Mouse (Mus musculus) limb, embryonic 11.5 days (tissue): Measurements from ENCODE around the gene Zmym4. TPM values are rescaled to one million over a fixed set of nuclear protein-coding genes. Genes with fewer than 3 reads are reported as not detected.

Experiments used
- ATAC-seq: fragments of 200-750 bp; cut with Nextera tagmentation; 2 replicates; pipeline ENCODE4 v1.8.0; 2017; ENCODE audit warnings: low read depth; ENCODE audit not compliant: insufficient number of reproducible peaks, low FRiP score, low TSS enrichment
- DNase-seq: peaks from one replicate; pipeline ENCODE4 v3.0.0-alpha.2; 2015; ENCODE audit warnings: low spot score
- H3K27ac ChIP-seq: fragments of 300-500 bp; sonication (generic); replicated peaks from 2 replicates; pipeline ENCODE4 v1.5.1; 2014; ENCODE audit warnings: low read depth, mild to moderate bottlenecking, low read length
- H3K27me3 ChIP-seq: fragments of 300-500 bp; sonication (generic); 2 replicates; pipeline ENCODE4 v1.6.1; 2014; ENCODE audit warnings: mild to moderate bottlenecking, low read length, mixed read lengths; ENCODE audit not compliant: control insufficient read depth, insufficient read depth
- H3K36me3 ChIP-seq: fragments of 300-500 bp; sonication (generic); 2 replicates; pipeline ENCODE4 v1.6.1; 2014; ENCODE audit warnings: mild to moderate bottlenecking, low read length, moderate library complexity, mixed read lengths; ENCODE audit not compliant: control insufficient read depth, insufficient read depth
- H3K4me1 ChIP-seq: fragments of 300-500 bp; sonication (generic); 2 replicates; pipeline ENCODE4 v1.6.1; 2014; ENCODE audit warnings: low read length, mixed read lengths; ENCODE audit not compliant: control insufficient read depth, insufficient read depth
- H3K4me2 ChIP-seq: fragments of 300-500 bp; sonication (generic); 2 replicates; pipeline ENCODE4 v1.6.1; 2014; ENCODE audit warnings: low read depth, mild to moderate bottlenecking, moderate library complexity; ENCODE audit not compliant: severe bottlenecking
- H3K4me3 ChIP-seq: fragments of 300-500 bp; sonication (generic); 2 replicates; pipeline ENCODE4 v1.5.1; 2014; ENCODE audit warnings: low read depth, low read length
- H3K9ac ChIP-seq: fragments of 300-500 bp; sonication (generic); 2 replicates; pipeline ENCODE4 v1.6.1; 2014; ENCODE audit warnings: mild to moderate bottlenecking, low read length
- H3K9me3 ChIP-seq: fragments of 300-500 bp; sonication (generic); 2 replicates; pipeline ENCODE4 v1.6.1; 2016; ENCODE audit warnings: low read length; ENCODE audit not compliant: control insufficient read depth
- WGBS: fragments of 180-500 bp; shearing (Covaris S2); extraction: QIAGEN DNeasy Blood & Tissue Kit; methylation state at CpG from one replicate; pipeline ENCODE4 v1.1.7; 2014; 5-methylcytosine and 5-hydroxymethylcytosine counted together
- polyA plus RNA-seq: library from polyadenylated mRNA; unstranded; fragments of >200 nt; fragmentation: Nextera tagmentation; extraction: Ambion mirVana; gene quantifications from 2 replicates; pipeline ENCODE4 v1.2.1, GENCODE M21; 2014

Gene Zmym4
- polyA plus RNA-seq, 1 experiment from 2014 or later, result 21.7 TPM

DNA sequence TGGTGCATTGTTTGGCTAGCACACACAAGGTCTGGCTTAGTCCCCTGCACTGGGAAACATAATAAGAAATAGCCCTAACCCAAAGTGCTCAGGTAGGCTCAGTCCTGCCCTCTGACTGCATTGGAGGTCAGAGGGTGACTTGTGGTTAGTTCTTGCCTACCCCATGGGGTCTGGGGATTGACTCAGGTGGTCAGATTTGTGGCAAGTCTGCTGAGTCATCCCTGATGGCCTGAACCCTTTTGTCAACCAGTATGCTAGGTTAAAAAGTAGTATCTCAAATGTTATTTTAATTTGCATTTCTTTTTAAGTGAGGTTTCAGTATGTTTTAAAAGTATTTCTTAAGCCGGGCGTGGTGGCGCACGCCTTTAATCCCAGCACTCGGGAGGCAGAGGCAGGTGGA, 136.8 kb downstream of the Zmym4 start:
- no peaks in the 10 kb centered on the region for H3K27me3 ChIP-seq
- H3K9ac ChIP-seq, result no peak overlapping the region
- no peaks in the 10 kb centered on the region for H3K9me3 ChIP-seq
- no peak for ATAC-seq
- H3K4me3 ChIP-seq, result no peak overlapping the region
- H3K4me2 ChIP-seq, result no peak overlapping the region
- 98% methylated on average over 5 of the region's 5 CpGs for WGBS
- H3K27ac ChIP-seq, result no peak overlapping the region
- no peak for DNase-seq
- no peaks in the 10 kb centered on the region for H3K4me1 ChIP-seq
- H3K36me3 ChIP-seq, result peaks cover 4% of the 10 kb centered on the region; the same call in 1 of the 2 replicates

DNA sequence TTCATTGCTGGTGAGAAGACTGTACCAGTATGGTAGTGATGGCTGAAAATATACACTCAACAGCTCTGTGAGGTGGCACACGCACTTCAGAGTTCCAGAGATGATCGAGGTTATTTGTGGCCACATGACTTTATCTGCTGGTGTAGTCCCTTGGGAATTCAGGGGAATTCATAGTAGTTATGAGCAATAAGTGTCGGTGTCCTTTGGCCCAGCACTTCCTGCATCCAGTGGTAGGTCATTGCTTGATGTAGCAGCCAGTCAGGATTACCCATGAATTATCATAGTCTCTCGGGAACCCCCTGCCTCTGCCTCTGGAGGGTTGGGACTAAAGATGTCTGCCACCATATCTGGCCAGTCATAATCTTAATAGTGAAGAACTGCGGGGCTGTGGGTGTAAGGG, 144.0 kb downstream of the Zmym4 start:
- no peaks in the 10 kb centered on the region for H3K4me1 ChIP-seq
- no peaks in the 10 kb centered on the region for H3K27me3 ChIP-seq
- 0 out of 2 replicates have a peak, but pooled peaks cover 2% of the 10 kb centered on the region for H3K36me3 ChIP-seq
- no peak overlapping the region for H3K4me3 ChIP-seq
- no peaks in the 10 kb centered on the region for H3K9me3 ChIP-seq
- no peak overlapping the region for H3K4me2 ChIP-seq
- WGBS, result 94% methylated on average over 5 of the region's 5 CpGs
- H3K27ac ChIP-seq, result no peak overlapping the region
- DNase-seq, result no peak
- H3K9ac ChIP-seq, result no peak overlapping the region
- no peak for ATAC-seq

DNA sequence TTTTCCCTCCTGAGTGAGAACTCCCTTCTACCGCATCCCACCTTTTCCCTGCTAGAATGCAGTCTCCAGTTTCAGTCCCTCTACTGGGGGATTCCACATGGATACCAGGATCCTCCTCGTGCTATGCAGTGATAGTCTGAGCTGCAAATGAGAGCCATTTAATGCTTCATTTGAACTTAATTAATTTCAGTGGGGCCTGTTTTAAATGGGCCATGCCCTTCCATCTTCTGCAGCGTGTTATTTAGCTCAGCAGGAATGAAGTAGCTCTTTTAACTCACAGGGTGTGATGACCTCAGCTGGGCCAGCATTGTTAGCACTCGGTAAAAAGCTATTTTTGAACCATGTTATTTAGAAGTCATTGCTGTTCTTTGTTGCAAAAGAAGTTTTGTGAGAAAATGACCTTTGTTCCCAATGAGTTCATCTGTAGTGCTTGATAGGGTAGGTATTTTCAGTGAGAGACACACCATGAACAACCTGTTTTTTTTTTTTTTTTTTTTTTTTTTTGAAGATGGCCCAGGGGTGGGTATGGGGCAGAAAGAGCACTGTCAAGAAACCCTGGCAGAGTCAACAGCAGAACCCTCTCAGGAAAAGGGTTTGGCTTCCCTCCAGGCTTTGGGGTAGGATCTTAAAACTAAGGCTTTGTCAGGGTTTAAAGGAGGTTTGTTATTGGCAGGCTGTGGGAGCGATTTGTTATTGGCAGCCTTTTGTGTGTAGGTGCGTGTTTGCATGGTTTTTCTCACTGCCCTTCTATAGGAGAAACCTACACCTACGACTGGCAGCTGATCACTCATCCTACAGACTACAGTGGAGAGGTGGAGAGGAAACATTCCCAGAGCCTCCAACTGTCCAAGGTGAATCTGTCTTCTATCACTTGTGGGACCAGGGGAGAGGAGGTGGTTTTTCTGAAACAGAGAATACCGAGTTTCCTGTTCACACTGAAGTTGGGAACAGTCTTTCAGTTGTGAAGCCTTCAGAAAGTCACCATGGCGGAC, 144.7 kb downstream of the Zmym4 start:
- ATAC-seq, result no peak
- no peaks in the 10 kb centered on the region for H3K9me3 ChIP-seq
- DNase-seq, result no peak
- 74% methylated on average over 9 of the region's 9 CpGs for WGBS
- no peaks in the 10 kb centered on the region for H3K4me1 ChIP-seq
- H3K27me3 ChIP-seq, result no peaks in the 10 kb centered on the region
- H3K36me3 ChIP-seq, result peaks cover 2% of the 10 kb centered on the region; the same call in 1 of the 2 replicates
- H3K27ac ChIP-seq, result no peak overlapping the region
- H3K4me3 ChIP-seq, result no peak overlapping the region
- H3K9ac ChIP-seq, result no peak overlapping the region
- H3K4me2 ChIP-seq, result no peak overlapping the region

DNA sequence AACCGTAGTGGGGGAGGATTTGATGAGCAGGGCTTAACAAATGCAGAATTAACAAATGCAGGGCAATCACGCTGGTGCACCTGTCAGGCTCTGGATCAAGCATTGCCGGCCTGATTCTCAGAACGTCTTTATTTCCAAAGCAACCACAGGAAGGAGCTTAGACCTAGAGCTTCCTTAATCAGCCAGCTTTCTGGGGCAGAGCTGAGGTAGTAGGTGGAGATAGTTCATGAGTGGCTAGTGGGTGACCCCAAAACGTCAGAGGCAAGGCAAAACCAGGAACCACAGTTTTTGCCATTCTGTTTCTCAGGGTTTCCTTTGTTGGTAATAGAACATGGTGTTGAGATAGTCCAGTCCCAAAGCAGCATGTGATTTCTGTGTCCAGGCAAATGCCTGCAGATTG, 153.1 kb downstream of the Zmym4 start:
- Histone ChIP-seq H3K36me3 (peaks cover 7% of the 10 kb centered on the region), H3K9ac (no peak overlapping the region), H3K4me3 (no peak overlapping the region), H3K27ac (no peak overlapping the region), H3K4me2 (no peak overlapping the region), H3K9me3 (no peaks in the 10 kb centered on the region), H3K27me3 (no peaks in the 10 kb centered on the region), H3K4me1 (no peaks in the 10 kb centered on the region)
- no peak for ATAC-seq
- no peak for DNase-seq
- 74% methylated on average over 5 of the region's 5 CpGs for WGBS

DNA sequence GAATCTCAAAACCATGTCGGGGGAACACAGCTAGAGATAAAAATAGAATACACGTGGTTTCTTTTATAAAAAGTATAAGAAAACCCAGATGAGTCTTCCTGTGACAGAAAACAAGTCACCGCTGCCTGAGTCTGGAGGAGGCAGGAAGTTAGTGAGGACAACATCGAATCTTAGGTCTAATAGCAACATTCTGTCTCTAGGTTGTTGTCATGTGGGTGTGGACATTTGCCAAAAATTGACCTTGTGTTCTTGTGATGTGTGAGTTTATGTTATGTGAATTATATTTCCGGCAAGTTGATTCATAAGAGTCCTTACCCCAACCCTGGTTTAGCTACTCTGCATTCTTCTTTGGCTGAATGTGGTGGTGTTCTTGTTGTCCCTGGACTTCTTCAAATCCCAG, 154.7 kb downstream of the Zmym4 start:
- H3K36me3 ChIP-seq, result peaks cover 7% of the 10 kb centered on the region
- H3K27me3 ChIP-seq, result no peaks in the 10 kb centered on the region
- no peaks in the 10 kb centered on the region for H3K9me3 ChIP-seq
- ATAC-seq (no peak), DNase-seq (no peak)
- 90% methylated on average over 5 of the region's 5 CpGs for WGBS
- H3K4me1 ChIP-seq, result no peaks in the 10 kb centered on the region
- H3K9ac ChIP-seq, result no peak overlapping the region
- H3K27ac ChIP-seq, result no peak overlapping the region
- no peak overlapping the region for H3K4me2 ChIP-seq
- no peak overlapping the region for H3K4me3 ChIP-seq

Other genes starting within 250 kb of the Zmym4 start
- not detected in 2 replicates for gene Tfap2e, start 231.9 kb downstream of the Zmym4 start, polyA plus RNA-seq
- 25.7 and 28.9 TPM in 2 replicates for gene Ncdn, start 214.7 kb downstream of the Zmym4 start, polyA plus RNA-seq
- gene AU040320, start 214.6 kb downstream of the Zmym4 start, polyA plus RNA-seq, result 18.9 and 20.2 TPM in 2 replicates
- gene Sfpq, start 53.2 kb upstream of the Zmym4 start, polyA plus RNA-seq, result 161 and 180 TPM in 2 replicates
- gene Zmym1, start 93.0 kb upstream of the Zmym4 start, polyA plus RNA-seq, result 35.2 and 38.0 TPM in 2 replicates
- gene Zmym6, start 109.2 kb upstream of the Zmym4 start, polyA plus RNA-seq, result 22.3 and 26.3 TPM in 2 replicates
- 10.2 and 10.8 TPM in 2 replicates for gene Tmem35b, start 155.6 kb upstream of the Zmym4 start, polyA plus RNA-seq
- gene Dlgap3, start 201.1 kb upstream of the Zmym4 start, polyA plus RNA-seq, result 0.20 and 0.25 TPM in 2 replicates